Mouse (Mus musculus) MEL (cell line): ENCODE measurements at regions not wholly inside any gene's neighbourhood (a gene's known extent, or its start where the extent isn't known, plus 50 kb on each side); places are given as distances from the start of the nearest gene placed in this dataset.

Source experiments
- DNase-seq: peaks from one replicate; pipeline ENCODE4 v3.0.0; 2011; ENCODE audit warnings: low read depth, low spot score
- H3K27ac ChIP-seq: 2 replicates; pipeline ENCODE4 v1.5.1; 2012; ENCODE audit warnings: low read depth, mild to moderate bottlenecking, control low read depth, low read length, moderate library complexity; ENCODE audit not compliant: control insufficient read depth
- H3K27me3 ChIP-seq, 2 experiments: fragments of 150-350 bp in 1 of 2; sonication (generic) in 1 of 2; 2 replicates each; pipeline ENCODE4 v1.6.1; 2012; ENCODE audit warnings: low read length in 2 of 2, mild to moderate bottlenecking in 2 of 2, improper control_type of control experiment in 1 of 2, moderate library complexity in 1 of 2; ENCODE audit not compliant: insufficient read depth in 2 of 2, control insufficient read depth in 1 of 2
- H3K36me3 ChIP-seq, 2 experiments: 2 replicates each; pipeline ENCODE4 v1.6.1; 2012 to 2014; ENCODE audit warnings: low read length in 2 of 2, improper control_type of control experiment in 1 of 2, inconsistent platforms in 1 of 2, mild to moderate bottlenecking in 1 of 2; ENCODE audit not compliant: insufficient read depth in 2 of 2, control insufficient read depth in 1 of 2
- H3K4me1 ChIP-seq, 2 experiments: fragments of 150-350 bp in 1 of 2; sonication (generic) in 1 of 2; 2 replicates each; pipeline ENCODE4 v1.6.1; 2012; ENCODE audit warnings: low read length in 2 of 2, improper control_type of control experiment in 1 of 2, mild to moderate bottlenecking in 1 of 2; ENCODE audit not compliant: insufficient read depth in 2 of 2, control insufficient read depth in 1 of 2
- H3K4me3 ChIP-seq, 2 experiments: fragments of 150-350 bp in 1 of 2; sonication (generic) in 1 of 2; 2 replicates each; pipeline ENCODE4 v1.5.1; 2012; ENCODE audit warnings: low read depth in 2 of 2, low read length in 2 of 2, mild to moderate bottlenecking in 2 of 2, moderate library complexity in 2 of 2, control low read depth in 1 of 2, improper control_type of control experiment in 1 of 2; ENCODE audit not compliant: control insufficient read depth in 1 of 2, insufficient read depth in 1 of 2
- H3K79me2 ChIP-seq: 2 replicates; pipeline ENCODE4 v1.6.1; 2012; ENCODE audit warnings: mild to moderate bottlenecking, low read length, moderate library complexity; ENCODE audit not compliant: control insufficient read depth, poor library complexity, insufficient read depth
- H3K9ac ChIP-seq: 2 replicates; pipeline ENCODE4 v1.6.1; 2012; ENCODE audit warnings: low read depth, mild to moderate bottlenecking, control low read depth, low read length, moderate library complexity; ENCODE audit not compliant: control insufficient read depth, poor library complexity, severe bottlenecking
- H3K9me3 ChIP-seq: fragments of 150-350 bp; sonication (generic); replicated peaks from 2 replicates; pipeline ENCODE4 v1.6.1; 2012; ENCODE audit warnings: mild to moderate bottlenecking, low read length, improper control_type of control experiment, moderate library complexity; ENCODE audit not compliant: insufficient read depth
- BHLHE40 ChIP-seq: IDR thresholded peaks from 2 replicates; pipeline ENCODE4 v1.6.1; 2012; ENCODE audit warnings: low read depth, mild to moderate bottlenecking, inconsistent platforms, low read length, improper control_type of control experiment, borderline replicate concordance
- CHD1 ChIP-seq: IDR thresholded peaks from 2 replicates; pipeline ENCODE4 v1.6.1; 2012; ENCODE audit warnings: low read depth, mild to moderate bottlenecking, inconsistent platforms, low read length, improper control_type of control experiment
- CHD2 ChIP-seq: IDR thresholded peaks from 2 replicates; pipeline ENCODE4 v1.6.1; 2011; ENCODE audit warnings: low read length, improper control_type of control experiment
- CTCF ChIP-seq, 3 experiments: IDR thresholded peaks in 2 of 3; conservative IDR thresholded peaks in 1 of 3; 2 replicates each; pipeline ENCODE4 v1.5.1; 2011 to 2012; ENCODE audit warnings: low read length in 3 of 3, low read depth in 2 of 3, mild to moderate bottlenecking in 2 of 3, improper control_type of control experiment in 1 of 3, inconsistent platforms in 1 of 3, mixed read lengths in 1 of 3, moderate library complexity in 1 of 3; ENCODE audit not compliant: control insufficient read depth in 1 of 3, insufficient read depth in 1 of 3, poor library complexity in 1 of 3, severe bottlenecking in 1 of 3
- E2F4 ChIP-seq: IDR thresholded peaks from 2 replicates; pipeline ENCODE4 v1.6.1; 2011; ENCODE audit warnings: low read depth, low read length, improper control_type of control experiment, borderline replicate concordance
- ELF1 ChIP-seq: IDR thresholded peaks from 2 replicates; pipeline ENCODE4 v1.6.1; 2014; ENCODE audit warnings: low read depth, mild to moderate bottlenecking, inconsistent platforms, low read length, improper control_type of control experiment, moderate library complexity
- GABPA ChIP-seq: IDR thresholded peaks from 2 replicates; pipeline ENCODE4 v1.6.1; 2012; ENCODE audit warnings: low read depth, mild to moderate bottlenecking, inconsistent platforms, low read length, improper control_type of control experiment, moderate library complexity
- HCFC1 ChIP-seq: IDR thresholded peaks from 2 replicates; pipeline ENCODE4 v1.6.1; 2012; ENCODE audit warnings: low read depth, mild to moderate bottlenecking, inconsistent platforms, low read length, improper control_type of control experiment, moderate library complexity
- JUND ChIP-seq: IDR thresholded peaks from 2 replicates; pipeline ENCODE4 v1.6.1; 2011; ENCODE audit warnings: low read depth, mild to moderate bottlenecking, improper control_type of control experiment, low read length
- KAT2A ChIP-seq: conservative IDR thresholded peaks from 2 replicates; pipeline ENCODE4 v1.6.1; 2012; ENCODE audit warnings: low read depth, low read length, improper control_type of control experiment, inconsistent platforms
- MAX ChIP-seq: IDR thresholded peaks from 2 replicates; pipeline ENCODE4 v1.6.1; 2011; ENCODE audit warnings: low read length, improper control_type of control experiment
- MAZ ChIP-seq: IDR thresholded peaks from 2 replicates; pipeline ENCODE4 v1.6.1; 2012; ENCODE audit warnings: low read depth, mild to moderate bottlenecking, inconsistent platforms, low read length, improper control_type of control experiment
- MXI1 ChIP-seq: IDR thresholded peaks from 2 replicates; pipeline ENCODE4 v1.6.1; 2011; ENCODE audit warnings: mild to moderate bottlenecking, low read depth, low read length, improper control_type of control experiment
- POLR2AphosphoS5 ChIP-seq: IDR thresholded peaks from 2 replicates; pipeline ENCODE4 v1.6.1; 2012; ENCODE audit warnings: low read depth, borderline replicate concordance, mild to moderate bottlenecking, inconsistent platforms, low read length, moderate library complexity, mixed read lengths
- RAD21 ChIP-seq: IDR thresholded peaks from 2 replicates; pipeline ENCODE4 v1.6.1; 2011; ENCODE audit warnings: mild to moderate bottlenecking, low read depth, low read length, improper control_type of control experiment
- SIN3A ChIP-seq: IDR thresholded peaks from 2 replicates; pipeline ENCODE4 v1.6.1; 2012; ENCODE audit warnings: low read length, improper control_type of control experiment, inconsistent platforms
- TAL1 ChIP-seq: IDR thresholded peaks from 2 replicates; pipeline ENCODE4 v1.6.1; 2012; ENCODE audit warnings: mild to moderate bottlenecking, inconsistent platforms, low read length, moderate library complexity, mixed read lengths
- TBP ChIP-seq: IDR thresholded peaks from 2 replicates; pipeline ENCODE4 v1.8.0; 2011; ENCODE audit warnings: low read depth, low read length, improper control_type of control experiment
- TCF12 ChIP-seq: IDR thresholded peaks from 2 replicates; pipeline ENCODE4 v1.6.1; 2014; ENCODE audit warnings: low read depth, mild to moderate bottlenecking, inconsistent platforms, low read length, improper control_type of control experiment, moderate library complexity
- UBTF ChIP-seq: IDR thresholded peaks from 2 replicates; pipeline ENCODE4 v1.6.1; 2012; ENCODE audit warnings: low read depth, mild to moderate bottlenecking, inconsistent platforms, low read length, improper control_type of control experiment, moderate library complexity, borderline replicate concordance; ENCODE audit not compliant: insufficient read depth
- USF1 ChIP-seq: IDR thresholded peaks from 2 replicates; pipeline ENCODE4 v1.6.1; 2014; ENCODE audit warnings: low read depth, mild to moderate bottlenecking, inconsistent platforms, low read length, improper control_type of control experiment, moderate library complexity
- ZNF384 ChIP-seq: IDR thresholded peaks from 2 replicates; pipeline ENCODE4 v1.6.1; 2012; ENCODE audit warnings: low read depth, mild to moderate bottlenecking, inconsistent platforms, low read length, improper control_type of control experiment

DNA sequence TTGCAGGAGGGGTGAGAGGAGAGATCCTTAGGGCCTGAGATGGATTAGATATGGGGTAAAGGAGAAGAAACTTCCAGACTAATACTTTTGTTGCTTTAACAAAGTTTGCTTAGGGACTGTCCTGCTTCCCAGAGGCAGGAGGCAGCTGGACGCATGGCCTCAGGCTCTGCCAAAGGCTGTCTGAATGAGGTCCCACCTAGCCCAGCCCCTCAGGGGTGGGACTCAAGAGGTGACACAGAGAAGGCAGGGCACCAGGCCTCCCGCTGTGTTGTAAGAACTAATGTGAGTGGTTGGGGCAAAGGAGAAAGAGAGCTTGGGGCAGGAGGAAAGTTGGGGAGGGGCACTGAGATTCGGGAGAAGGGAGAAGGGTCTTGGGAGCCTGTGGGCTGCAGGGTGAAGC, 145.9 kb upstream of the Stt3b start:
- TF ChIP-seq POLR2AphosphoS5 (no peak), CHD2 (no peak), GABPA (no peak), USF1 (no peak), SIN3A (no peak), TCF12 (no peak), CTCF (IDR thresholded peaks at IDR 0.05 in 2 of 3, conservative IDR thresholded peaks at IDR 0.05 in 1 of 3; ENCODE audit: control insufficient read depth in 1 of 3, insufficient read depth in 1 of 3, low read depth in 2 of 3, low read length in 3 of 3, poor library complexity in 1 of 3, severe bottlenecking in 1 of 3) (no peak), MAZ (no peak), ZNF384 (no peak), TBP (no peak), KAT2A (no peak), JUND (no peak)
- no peaks in the 10 kb centered on the region for H3K27me3 ChIP-seq
- no peak overlapping the region for H3K9ac ChIP-seq
- DNase-seq, result no peak
- H3K27ac ChIP-seq, result no peak overlapping the region
- H3K79me2 ChIP-seq, result no peaks in the 10 kb centered on the region
- no peaks in the 10 kb centered on the region for H3K36me3 ChIP-seq
- no peak overlapping the region for H3K4me3 ChIP-seq
- no peaks in the 10 kb centered on the region for H3K4me1 ChIP-seq
- H3K9me3 ChIP-seq, result no peaks in the 10 kb centered on the region

DNA sequence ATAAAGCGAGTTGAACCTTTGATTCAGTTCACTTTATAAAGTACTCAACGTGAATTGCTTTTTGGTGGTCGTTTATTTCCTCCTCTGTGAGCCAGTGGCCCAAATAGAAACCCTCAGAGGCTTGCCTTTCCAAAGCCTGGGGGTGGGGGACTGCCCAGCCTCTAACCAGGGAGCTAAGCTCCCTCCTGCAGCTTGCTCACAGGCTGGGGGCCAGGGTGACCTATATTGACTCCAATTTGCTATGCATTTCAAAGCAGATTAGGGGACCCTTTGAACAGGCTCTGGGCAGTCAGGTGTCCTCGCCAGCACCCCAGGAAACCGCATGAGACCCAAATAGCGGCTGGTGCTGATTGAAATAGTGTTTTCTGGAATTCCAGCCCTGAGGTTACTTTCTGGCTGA, 146.4 kb upstream of the Stt3b start:
- Histone ChIP-seq H3K9me3 (no peaks in the 10 kb centered on the region), H3K36me3 (no peaks in the 10 kb centered on the region), H3K4me1 (no peaks in the 10 kb centered on the region), H3K4me3 (no peak overlapping the region)
- no peak for DNase-seq
- TF ChIP-seq MXI1, result no peak
- no peak for TF ChIP-seq UBTF
- TF ChIP-seq ELF1, result no peak
- TF ChIP-seq BHLHE40, result no peak
- no peak for TF ChIP-seq KAT2A
- no peak for TF ChIP-seq TCF12
- TF ChIP-seq TAL1, result no peak
- no peak for TF ChIP-seq CTCF (IDR thresholded peaks at IDR 0.05 in 2 of 3, conservative IDR thresholded peaks at IDR 0.05 in 1 of 3; ENCODE audit: control insufficient read depth in 1 of 3, insufficient read depth in 1 of 3, low read depth in 2 of 3, low read length in 3 of 3, poor library complexity in 1 of 3, severe bottlenecking in 1 of 3)
- no peak for TF ChIP-seq E2F4
- no peak for TF ChIP-seq ZNF384
- no peak for TF ChIP-seq RAD21
- TF ChIP-seq HCFC1, result no peak
- TF ChIP-seq MAX, result no peak
- TF ChIP-seq CHD1, result no peak
- TF ChIP-seq, all 39 proteins: peak for 0
- no peak overlapping the region for H3K27ac ChIP-seq
- no peak overlapping the region for H3K9ac ChIP-seq
- H3K79me2 ChIP-seq, result no peaks in the 10 kb centered on the region
- H3K27me3 ChIP-seq, result no peaks in the 10 kb centered on the region
